Mouse (Mus musculus): ENCODE results near the gene Zfp706. TPM values are rescaled to one million over a fixed set of nuclear protein-coding genes. Genes with fewer than 3 reads are reported as not detected.
A peak's percentile ranks its signal among the peaks of the same experiment; 100 is the strongest.

Gene Zfp706
- polyA plus RNA-seq, 1 experiment from 2014 or later: 415 TPM

- Histone ChIP-seq H3K9me3 (ENCODE audit: control insufficient read depth, low read length) (no peaks in the 10 kb centered on the region), H3K27me3 (ENCODE audit: control insufficient read depth, insufficient read depth, low read length) (no peaks in the 10 kb centered on the region), H3K4me2 (ENCODE audit: low read length) (no peak overlapping the region), H3K4me1 (ENCODE audit: control insufficient read depth in 2 of 2, insufficient read depth in 2 of 2, low read length in 2 of 2) (peaks cover 0 to 4% of the 10 kb centered on the region in 2 experiments; a peak in 1 of 4 replicates), H3K27ac (replicated peaks in 1 of 2; ENCODE audit: control insufficient read depth in 1 of 2, insufficient read depth in 1 of 2, low read depth in 2 of 2, low read length in 2 of 2) (no peak overlapping the region), H3K9ac (ENCODE audit: low read length) (no peak overlapping the region), H3K4me3 (ENCODE audit: control insufficient read depth in 1 of 2, insufficient read depth in 1 of 2, low read depth in 1 of 2, low read length in 2 of 2) (no peak overlapping the region), H3K36me3 (ENCODE audit: control insufficient read depth, insufficient read depth, low read length) (no peaks in the 10 kb centered on the region)
- no peak for ATAC-seq (ENCODE audit: insufficient number of reproducible peaks, insufficient read depth, low FRiP score, low read depth)
- WGBS: 10% methylated on average over 5 of the region's 5 CpGs
These were observed 35.0 kb upstream of the Zfp706 start for GRCm38 (mm10) chr15:37042559-37042958.

GRCm38 (mm10) chr15:37041214-37041613, 33.6 kb upstream of the Zfp706 start:
- 94% methylated on average over 5 of the region's 5 CpGs for WGBS
- Histone ChIP-seq H3K27ac (replicated peaks in 1 of 2; ENCODE audit: control insufficient read depth in 1 of 2, insufficient read depth in 1 of 2, low read depth in 2 of 2, low read length in 2 of 2) (no peak overlapping the region), H3K4me1 (ENCODE audit: control insufficient read depth in 2 of 2, insufficient read depth in 2 of 2, low read length in 2 of 2) (peaks cover 5 to 16% of the 10 kb centered on the region in 2 experiments), H3K4me3 (ENCODE audit: control insufficient read depth in 1 of 2, insufficient read depth in 1 of 2, low read depth in 1 of 2, low read length in 2 of 2) (no peak overlapping the region), H3K9ac (ENCODE audit: low read length) (no peak overlapping the region), H3K9me3 (ENCODE audit: control insufficient read depth, low read length) (no peaks in the 10 kb centered on the region), H3K36me3 (ENCODE audit: control insufficient read depth, insufficient read depth, low read length) (no peaks in the 10 kb centered on the region), H3K4me2 (ENCODE audit: low read length) (no peak overlapping the region), H3K27me3 (ENCODE audit: control insufficient read depth, insufficient read depth, low read length) (no peaks in the 10 kb centered on the region)
- no peak for ATAC-seq (ENCODE audit: insufficient number of reproducible peaks, insufficient read depth, low FRiP score, low read depth)

DNA sequence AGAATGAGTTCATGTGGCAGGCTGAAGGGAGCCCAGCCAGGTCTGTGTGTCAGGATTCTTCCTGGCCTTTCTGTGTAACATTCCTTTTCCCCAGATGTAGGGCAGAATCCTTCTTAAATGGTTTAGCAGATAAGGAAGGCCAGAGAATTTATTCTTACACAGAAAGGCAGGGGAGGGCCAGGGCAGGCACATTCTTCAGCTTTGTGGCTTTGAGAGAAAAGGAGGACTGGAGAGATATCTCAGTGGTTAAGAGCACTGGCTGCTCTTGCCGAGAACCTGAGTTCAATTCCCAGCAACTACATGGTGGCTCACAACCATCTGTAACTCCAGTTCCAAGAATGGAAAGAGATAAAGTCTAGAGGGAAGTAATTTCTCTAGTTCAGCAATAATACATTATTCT, 31.1 kb upstream of the Zfp706 start:
- peaks cover 5 to 19% of the 10 kb centered on the region in 2 experiments for H3K4me1 ChIP-seq (ENCODE audit: control insufficient read depth in 2 of 2, insufficient read depth in 2 of 2, low read length in 2 of 2)
- no peak overlapping the region for H3K9ac ChIP-seq (ENCODE audit: low read length)
- WGBS: 21% methylated on average over 1 of the region's 1 CpGs
- no peak overlapping the region for H3K4me3 ChIP-seq (ENCODE audit: control insufficient read depth in 1 of 2, insufficient read depth in 1 of 2, low read depth in 1 of 2, low read length in 2 of 2)
- H3K27me3 ChIP-seq (ENCODE audit: control insufficient read depth, insufficient read depth, low read length): no peaks in the 10 kb centered on the region
- no peaks in the 10 kb centered on the region for H3K9me3 ChIP-seq (ENCODE audit: control insufficient read depth, low read length)
- no peak overlapping the region for H3K27ac ChIP-seq (replicated peaks in 1 of 2; ENCODE audit: control insufficient read depth in 1 of 2, insufficient read depth in 1 of 2, low read depth in 2 of 2, low read length in 2 of 2)
- H3K4me2 ChIP-seq (ENCODE audit: low read length): no peak overlapping the region
- H3K36me3 ChIP-seq (ENCODE audit: control insufficient read depth, insufficient read depth, low read length): no peaks in the 10 kb centered on the region
- ATAC-seq (ENCODE audit: insufficient number of reproducible peaks, insufficient read depth, low FRiP score, low read depth): no peak

DNA sequence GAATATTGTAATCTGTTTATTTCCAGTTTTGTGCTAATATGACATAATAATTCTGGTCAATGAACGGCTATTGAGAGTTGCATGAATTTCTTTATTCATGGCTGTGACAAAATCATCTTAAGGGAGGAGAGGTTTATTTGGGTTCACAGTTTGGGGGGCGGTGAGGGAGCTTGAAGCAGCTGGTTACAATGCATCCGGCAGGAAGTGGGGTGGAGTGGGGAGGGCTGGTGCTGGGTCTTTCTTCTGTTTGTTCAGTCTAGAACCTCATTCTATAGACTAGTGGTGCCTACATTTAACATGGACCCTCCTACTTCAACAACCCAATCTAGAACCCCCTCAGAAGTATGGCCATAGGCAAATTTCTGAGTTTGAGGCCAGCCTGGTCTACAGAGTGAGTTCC, 30.1 kb upstream of the Zfp706 start:
- H3K27me3 ChIP-seq (ENCODE audit: control insufficient read depth, insufficient read depth, low read length): no peaks in the 10 kb centered on the region
- H3K4me2 ChIP-seq (ENCODE audit: low read length): no peak overlapping the region
- no peak overlapping the region for H3K27ac ChIP-seq (replicated peaks in 1 of 2; ENCODE audit: control insufficient read depth in 1 of 2, insufficient read depth in 1 of 2, low read depth in 2 of 2, low read length in 2 of 2)
- WGBS: 75% methylated on average over 3 of the region's 3 CpGs
- H3K4me3 ChIP-seq (ENCODE audit: control insufficient read depth in 1 of 2, insufficient read depth in 1 of 2, low read depth in 1 of 2, low read length in 2 of 2): no peak overlapping the region
- H3K36me3 ChIP-seq (ENCODE audit: control insufficient read depth, insufficient read depth, low read length): no peaks in the 10 kb centered on the region
- ATAC-seq (ENCODE audit: insufficient number of reproducible peaks, insufficient read depth, low FRiP score, low read depth): no peak
- peaks cover 5 to 15% of the 10 kb centered on the region in 2 experiments for H3K4me1 ChIP-seq (ENCODE audit: control insufficient read depth in 2 of 2, insufficient read depth in 2 of 2, low read length in 2 of 2)
- no peaks in the 10 kb centered on the region for H3K9me3 ChIP-seq (ENCODE audit: control insufficient read depth, low read length)
- no peak overlapping the region for H3K9ac ChIP-seq (ENCODE audit: low read length)

- H3K36me3 ChIP-seq (ENCODE audit: control insufficient read depth, insufficient read depth, low read length): no peaks in the 10 kb centered on the region
- H3K4me2 ChIP-seq (ENCODE audit: low read length): peak overlapping the region; percentile 30; the same call in 1 of the 2 replicates
- ATAC-seq (ENCODE audit: insufficient number of reproducible peaks, insufficient read depth, low FRiP score, low read depth): peak; percentile 69; the same call in 1 of the 2 replicates
- H3K4me1 ChIP-seq (ENCODE audit: control insufficient read depth in 2 of 2, insufficient read depth in 2 of 2, low read length in 2 of 2): peaks cover 6 to 16% of the 10 kb centered on the region in 2 experiments
- H3K9me3 ChIP-seq (ENCODE audit: control insufficient read depth, low read length): no peaks in the 10 kb centered on the region
- H3K27ac ChIP-seq (replicated peaks in 1 of 2; ENCODE audit: control insufficient read depth in 1 of 2, insufficient read depth in 1 of 2, low read depth in 2 of 2, low read length in 2 of 2): peak overlapping the region; percentile 35 to 45
- H3K27me3 ChIP-seq (ENCODE audit: control insufficient read depth, insufficient read depth, low read length): no peaks in the 10 kb centered on the region
- 25% methylated on average over 7 of the region's 7 CpGs for WGBS
- no peak overlapping the region for H3K4me3 ChIP-seq (ENCODE audit: control insufficient read depth in 1 of 2, insufficient read depth in 1 of 2, low read depth in 1 of 2, low read length in 2 of 2)
- H3K9ac ChIP-seq (ENCODE audit: low read length): no peak overlapping the region
These were observed 29.0 kb upstream of the Zfp706 start for GRCm38 (mm10) chr15:37036481-37037156.

DNA sequence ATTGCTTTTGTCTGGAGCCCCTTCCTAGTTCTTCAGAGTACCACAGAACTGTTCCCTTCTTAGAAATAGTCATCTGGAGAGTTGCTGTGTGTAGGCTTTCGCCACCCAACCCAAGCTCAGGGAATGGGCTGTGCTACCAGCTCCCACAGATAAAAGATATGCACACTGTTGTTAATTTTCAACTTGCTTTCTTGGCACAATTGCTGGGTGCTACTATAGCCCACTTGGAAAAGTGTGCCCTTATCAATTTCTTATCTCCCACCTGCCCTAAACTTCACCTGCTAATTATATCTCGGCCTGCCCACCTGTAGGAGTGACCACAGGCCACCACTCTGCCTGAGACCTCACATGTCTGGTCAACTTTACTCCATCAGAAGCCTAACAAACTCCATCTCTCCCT, 26.6 kb upstream of the Zfp706 start:
- H3K9me3 ChIP-seq (ENCODE audit: control insufficient read depth, low read length): no peaks in the 10 kb centered on the region
- no peak overlapping the region for H3K4me3 ChIP-seq (ENCODE audit: control insufficient read depth in 1 of 2, insufficient read depth in 1 of 2, low read depth in 1 of 2, low read length in 2 of 2)
- H3K9ac ChIP-seq (ENCODE audit: low read length): no peak overlapping the region
- H3K27ac ChIP-seq (replicated peaks in 1 of 2; ENCODE audit: control insufficient read depth in 1 of 2, insufficient read depth in 1 of 2, low read depth in 2 of 2, low read length in 2 of 2): no peak overlapping the region
- no peak for ATAC-seq (ENCODE audit: insufficient number of reproducible peaks, insufficient read depth, low FRiP score, low read depth)
- 78% methylated on average over 2 of the region's 2 CpGs for WGBS
- H3K4me2 ChIP-seq (ENCODE audit: low read length): no peak overlapping the region
- H3K36me3 ChIP-seq (ENCODE audit: control insufficient read depth, insufficient read depth, low read length): no peaks in the 10 kb centered on the region
- H3K4me1 ChIP-seq (ENCODE audit: control insufficient read depth in 2 of 2, insufficient read depth in 2 of 2, low read length in 2 of 2): peaks cover 8 to 20% of the 10 kb centered on the region in 2 experiments
- H3K27me3 ChIP-seq (ENCODE audit: control insufficient read depth, insufficient read depth, low read length): no peaks in the 10 kb centered on the region

GRCm38 (mm10) chr15:37033431-37033830, 25.9 kb upstream of the Zfp706 start:
- Histone ChIP-seq H3K4me3 (ENCODE audit: control insufficient read depth in 1 of 2, insufficient read depth in 1 of 2, low read depth in 1 of 2, low read length in 2 of 2) (no peak overlapping the region), H3K9me3 (ENCODE audit: control insufficient read depth, low read length) (no peaks in the 10 kb centered on the region), H3K4me1 (ENCODE audit: control insufficient read depth in 2 of 2, insufficient read depth in 2 of 2, low read length in 2 of 2) (peaks cover 8 to 20% of the 10 kb centered on the region in 2 experiments), H3K9ac (ENCODE audit: low read length) (no peak overlapping the region), H3K27me3 (ENCODE audit: control insufficient read depth, insufficient read depth, low read length) (no peaks in the 10 kb centered on the region), H3K27ac (replicated peaks in 1 of 2; ENCODE audit: control insufficient read depth in 1 of 2, insufficient read depth in 1 of 2, low read depth in 2 of 2, low read length in 2 of 2) (no peak overlapping the region), H3K4me2 (ENCODE audit: low read length) (no peak overlapping the region), H3K36me3 (ENCODE audit: control insufficient read depth, insufficient read depth, low read length) (no peaks in the 10 kb centered on the region)
- ATAC-seq (ENCODE audit: insufficient number of reproducible peaks, insufficient read depth, low FRiP score, low read depth): no peak
- WGBS: 77% methylated on average over 2 of the region's 2 CpGs

Measured in heart, embryonic 14.5 days (tissue).